Mouse (Mus musculus) erythroblast, embryonic 14.5 days (primary cell): ENCODE data around the gene Gm17655.

ENCODE experiments used
- GATA1 ChIP-seq: IDR thresholded peaks from 2 replicates; pipeline ENCODE4 v1.6.1; 2012; ENCODE audit warnings: low read length, inconsistent platforms, mixed read lengths
- TAL1 ChIP-seq: IDR thresholded peaks from 3 replicates; pipeline ENCODE4 v1.6.1; 2012; ENCODE audit warnings: low read length, inconsistent platforms, mixed read lengths

- TF ChIP-seq TAL1 (no peak), GATA1 (no peak)
These were observed 49.0 kb downstream of the Gm17655 start for GRCm38 (mm10) chr5:110023273-110023672.
